ENCODE assay signal across 14 mouse cellular contexts in genomic region chr13:16762326-16762725, GRCm38 (mm10).
DNase-seq lines count a peak whose midpoint lies in the region; ATAC-seq and TF ChIP-seq lines count a peak whose summit lies in the region.
"Had no signal": no experiment of that assay in that cellular context is flagged by ENCODE, and none has a peak within 500 bp of the region (broad histone marks: within the 10 kb centered on the region; RNA-seq: fewer than 3 reads in every experiment).

No protein-coding gene starts in this region.

- no peak overlapping the region for H3K4me2 ChIP-seq in embryonic facial prominence, embryonic 14.5 days (ENCODE audit: low read depth, low read length)
- H3K4me2 ChIP-seq in forebrain, postnatal 0 days (ENCODE audit: low read depth): no peak overlapping the region
- H3K4me2 ChIP-seq in midbrain, embryonic 14.5 days (ENCODE audit: low read length): no peak overlapping the region
- H3K4me2 ChIP-seq: heart, embryonic 13.5 days had no signal

- TF ChIP-seq POLR2A in brain, embryonic 14.5 days (IDR thresholded peaks at IDR 0.05; ENCODE audit: borderline replicate concordance, extremely low read depth, insufficient read depth, insufficient read length, poor library complexity, severe bottlenecking): no peak

- H3K27ac ChIP-seq in embryonic facial prominence, embryonic 14.5 days (replicated peaks; ENCODE audit: low read depth, low read length): no peak overlapping the region; the same call in 1 of the 2 replicates
- 0 out of 2 replicates have a peak overlapping the region, but pooled peaks have one; percentile 80 for H3K27ac ChIP-seq in forebrain, postnatal 0 days (ENCODE audit: low read depth, low read length)
- no peak overlapping the region for H3K27ac ChIP-seq in midbrain, embryonic 14.5 days (replicated peaks; ENCODE audit: low read depth, low read length)
- H3K27ac ChIP-seq: heart, embryonic 13.5 days; kidney, postnatal 0 days; limb, embryonic 10.5 days; liver, embryonic 14.5 days had no signal

- no peak overlapping the region for H3K4me3 ChIP-seq in embryonic facial prominence, embryonic 14.5 days (ENCODE audit: low read depth, low read length)
- H3K4me3 ChIP-seq in forebrain, postnatal 0 days (ENCODE audit: low read depth, low read length): no peak overlapping the region
- no peak overlapping the region for H3K4me3 ChIP-seq in midbrain, embryonic 14.5 days (replicated peaks; ENCODE audit: low read depth, low read length)
- H3K4me3 ChIP-seq: heart, embryonic 13.5 days; limb, embryonic 10.5 days had no signal

- no peaks in the 10 kb centered on the region for H3K9me3 ChIP-seq in embryonic facial prominence, embryonic 14.5 days (ENCODE audit: control insufficient read depth, low read length)
- H3K9me3 ChIP-seq in forebrain, postnatal 0 days (ENCODE audit: low read length): no peaks in the 10 kb centered on the region
- no peaks in the 10 kb centered on the region for H3K9me3 ChIP-seq in midbrain, embryonic 14.5 days (ENCODE audit: control insufficient read depth, low read length)
- H3K9me3 ChIP-seq: heart, embryonic 13.5 days; limb, embryonic 10.5 days had no signal

- H3K9ac ChIP-seq in embryonic facial prominence, embryonic 14.5 days (ENCODE audit: low read depth, low read length): no peak overlapping the region
- H3K9ac ChIP-seq in forebrain, postnatal 0 days: no peak overlapping the region
- no peak overlapping the region for H3K9ac ChIP-seq in midbrain, embryonic 14.5 days (replicated peaks; ENCODE audit: low read length)
- H3K9ac ChIP-seq: heart, embryonic 13.5 days; liver, embryonic 14.5 days had no signal

- H3K27me3 ChIP-seq in embryonic facial prominence, embryonic 14.5 days (replicated peaks; ENCODE audit: control insufficient read depth, insufficient read depth, low read length): no peaks in the 10 kb centered on the region
- no peaks in the 10 kb centered on the region for H3K27me3 ChIP-seq in forebrain, postnatal 0 days (ENCODE audit: insufficient read depth, low read length)
- no peaks in the 10 kb centered on the region for H3K27me3 ChIP-seq in midbrain, embryonic 14.5 days (ENCODE audit: control insufficient read depth, insufficient read depth, low read length)
- H3K27me3 ChIP-seq: CH12.LX; heart, embryonic 13.5 days had no signal

- ATAC-seq in embryonic facial prominence, embryonic 14.5 days (ENCODE audit: low read depth): peak; percentile 3; the same call in 1 of the 2 replicates
- peak; percentile 8; the same call in 1 of the 2 replicates for ATAC-seq in forebrain, postnatal 0 days
- 0 out of 2 replicates have a peak, but pooled peaks have one; percentile 47 for ATAC-seq in midbrain, embryonic 14.5 days (ENCODE audit: low FRiP score, low TSS enrichment)

- peaks cover 3% of the 10 kb centered on the region for H3K4me1 ChIP-seq in embryonic facial prominence, embryonic 14.5 days (ENCODE audit: control insufficient read depth, insufficient read depth, low read length)
- H3K4me1 ChIP-seq in forebrain, postnatal 0 days (ENCODE audit: insufficient read depth): peaks cover 9% of the 10 kb centered on the region; the same call in 1 of the 2 replicates
- peaks cover 6% of the 10 kb centered on the region; the same call in 1 of the 2 replicates for H3K4me1 ChIP-seq in midbrain, embryonic 14.5 days (ENCODE audit: control insufficient read depth, insufficient read depth, low read length)
- H3K4me1 ChIP-seq: limb, embryonic 10.5 days had no signal

- DNase-seq in brain, embryonic 14.5 days (ENCODE audit: low read depth): peak; percentile 63
- DNase-seq in embryonic facial prominence, embryonic 14.5 days (ENCODE audit: low spot score): no peak
- DNase-seq in forebrain, postnatal 0 days: no peak
- peak; percentile 4 for DNase-seq in midbrain, embryonic 14.5 days
- no peak for DNase-seq in kidney, postnatal 10 days
- no peak for DNase-seq in ovary, adult 18-20 months (ENCODE audit: low spot score)
- no peak for DNase-seq in thymus, postnatal 36 days
- DNase-seq: cerebellum, adult 11-12 months; gastrocnemius, postnatal 14 days had no signal

- WGBS in embryonic facial prominence, embryonic 14.5 days: 63% methylated on average over 8 of the region's 8 CpGs
- 18% methylated on average over 8 of the region's 8 CpGs for WGBS in forebrain, postnatal 0 days
- WGBS in midbrain, embryonic 14.5 days: 60% methylated on average over 8 of the region's 8 CpGs

- TF ChIP-seq CTCF in brain, embryonic 14.5 days (IDR thresholded peaks at IDR 0.05; ENCODE audit: borderline replicate concordance, extremely low read depth, insufficient read depth, insufficient read length): no peak
- TF ChIP-seq CTCF in forebrain, postnatal 0 days (IDR thresholded peaks at IDR 0.05; ENCODE audit: low read depth): no peak

- no peaks in the 10 kb centered on the region for H3K36me3 ChIP-seq in embryonic facial prominence, embryonic 14.5 days (ENCODE audit: control insufficient read depth, insufficient read depth, low read length)
- no peaks in the 10 kb centered on the region for H3K36me3 ChIP-seq in forebrain, postnatal 0 days (ENCODE audit: insufficient read depth)
- H3K36me3 ChIP-seq in midbrain, embryonic 14.5 days (ENCODE audit: control insufficient read depth, insufficient read depth, low read length): no peaks in the 10 kb centered on the region
- H3K36me3 ChIP-seq: heart, embryonic 13.5 days; limb, embryonic 10.5 days had no signal

Comparison
In these comparisons a context has a peak if more than half of its experiments do, and no peak if none do; other contexts are left out.
1. DNase-seq: peak in brain, embryonic 14.5 days (single experiment) and midbrain, embryonic 14.5 days (single experiment); none in embryonic facial prominence, embryonic 14.5 days (single experiment), forebrain, postnatal 0 days (single experiment), kidney, postnatal 10 days (single experiment), ovary, adult 18-20 months (single experiment) and thymus, postnatal 36 days (0 of 2).
2. Peak in every context shown above with its lines, with median percentiles within 50 percentile points of each other: ATAC-seq.